Mouse (Mus musculus): Measurements from ENCODE around the gene Prmt6.

GRCm38 (mm10) chr3:110236819-110237463 lies 13.9 kb downstream of the Prmt6 start:
- no peak for TF ChIP-seq POLR2A (IDR thresholded peaks at IDR 0.05; ENCODE audit: borderline replicate concordance, insufficient read depth, low read length)
- no peak for TF ChIP-seq CTCF (IDR thresholded peaks at IDR 0.05; ENCODE audit: borderline replicate concordance, insufficient read depth, low read depth, low read length)

Data from cerebellum, adult 2 months (tissue).